Mouse (Mus musculus) cortical plate, adult 2 months (tissue): ENCODE measurements around the gene Fam107b.

ENCODE experiments used
- CTCF ChIP-seq: fragments of 200-500 bp; IDR thresholded peaks from 2 replicates; pipeline ENCODE4 v1.5.1; 2011; ENCODE audit warnings: mild to moderate bottlenecking, control low read depth, low read length; ENCODE audit not compliant: insufficient read depth; ENCODE audit errors: extremely low read depth
- POLR2A ChIP-seq: fragments of 200-500 bp; IDR thresholded peaks from 2 replicates; pipeline ENCODE4 v1.6.1; 2011; ENCODE audit warnings: mild to moderate bottlenecking, low read length, control low read depth; ENCODE audit not compliant: insufficient read depth; ENCODE audit errors: extremely low read depth

DNA sequence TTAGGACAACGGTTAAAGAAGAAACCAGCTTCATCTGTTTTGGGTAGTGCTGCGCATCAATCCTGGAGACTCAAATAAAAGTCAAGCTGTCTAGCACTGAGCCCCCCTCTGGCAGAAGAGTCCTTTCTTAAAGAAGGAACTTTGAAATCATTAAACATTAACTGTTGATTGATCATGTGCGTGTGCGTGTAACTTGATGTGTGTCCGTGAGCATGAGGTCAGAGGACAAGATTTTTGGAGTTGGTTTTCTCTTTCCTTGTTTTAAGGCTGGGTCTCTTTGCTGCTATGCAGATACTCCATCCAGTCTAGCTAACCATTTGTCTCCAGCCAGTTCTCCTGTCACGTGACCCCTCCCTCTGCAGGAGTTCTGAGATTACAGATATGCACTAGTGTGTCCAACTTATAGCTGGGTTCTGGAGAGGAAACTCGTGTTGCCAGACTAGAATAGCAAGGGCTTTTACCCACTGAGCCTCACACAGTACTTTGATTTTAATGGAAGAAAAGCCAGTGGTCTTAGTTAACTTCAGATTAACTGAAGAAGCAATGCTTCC is 132.4 kb downstream of the Fam107b start:
- no peak for TF ChIP-seq POLR2A
- TF ChIP-seq CTCF, result no peak
